Mouse (Mus musculus): Measurements from ENCODE around the gene Adamtsl5.
"Not testable (repeated sequence)": the region's sequence is repeated elsewhere in the genome, so short reads cannot be mapped to it uniquely, and the experiment has no call there.

Gene Adamtsl5

DNA sequence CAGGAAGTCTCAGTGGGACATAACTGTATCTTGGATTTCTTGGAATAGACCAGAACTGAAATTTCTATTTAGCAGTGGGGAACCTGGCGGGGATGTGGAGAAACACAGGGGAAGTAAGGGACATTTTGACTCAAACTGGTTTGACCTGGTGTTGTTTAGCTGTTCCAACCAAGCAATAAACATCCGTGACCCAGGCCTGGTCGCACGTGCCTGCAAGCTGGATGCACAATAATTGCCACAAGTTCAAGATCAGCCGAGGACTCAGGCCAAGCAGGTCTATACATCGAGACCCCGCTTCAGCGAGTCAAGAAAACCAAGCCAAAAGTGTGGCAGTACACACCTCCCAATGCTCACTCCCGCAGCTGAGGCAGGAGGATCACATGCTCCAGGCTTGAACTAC is 23.8 kb upstream of the Adamtsl5 start:
- DNase-seq (ENCODE audit: low read depth) = no peak

DNA sequence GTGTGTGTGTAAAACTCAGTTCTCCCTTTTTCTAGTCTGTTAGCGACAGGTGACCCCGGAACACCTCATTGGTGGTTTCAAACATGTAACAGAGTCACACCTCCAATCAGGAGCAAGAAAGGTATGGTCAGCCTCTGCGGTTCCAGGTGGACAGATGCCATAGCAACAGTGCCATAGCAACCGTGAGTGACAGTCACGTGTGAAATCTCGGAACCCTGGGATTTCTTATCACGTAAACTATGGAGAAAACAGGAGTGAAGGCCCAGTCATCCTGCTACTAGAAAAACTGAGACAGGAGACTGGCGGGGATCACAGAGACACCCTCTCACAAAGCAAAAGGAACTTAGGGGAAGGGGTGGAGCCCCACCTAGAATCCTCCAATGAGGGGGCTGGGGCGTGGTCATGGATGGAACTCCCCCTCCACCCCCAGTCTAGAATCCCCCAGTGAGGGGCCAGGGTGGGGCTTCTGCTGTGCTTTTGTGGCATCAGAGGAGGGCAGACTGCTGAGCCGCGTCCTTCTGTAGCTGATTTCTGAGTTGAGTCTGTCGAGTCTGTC is 23.3 kb upstream of the Adamtsl5 start:
- DNase-seq (ENCODE audit: low read depth) = peak; percentile 57

DNA sequence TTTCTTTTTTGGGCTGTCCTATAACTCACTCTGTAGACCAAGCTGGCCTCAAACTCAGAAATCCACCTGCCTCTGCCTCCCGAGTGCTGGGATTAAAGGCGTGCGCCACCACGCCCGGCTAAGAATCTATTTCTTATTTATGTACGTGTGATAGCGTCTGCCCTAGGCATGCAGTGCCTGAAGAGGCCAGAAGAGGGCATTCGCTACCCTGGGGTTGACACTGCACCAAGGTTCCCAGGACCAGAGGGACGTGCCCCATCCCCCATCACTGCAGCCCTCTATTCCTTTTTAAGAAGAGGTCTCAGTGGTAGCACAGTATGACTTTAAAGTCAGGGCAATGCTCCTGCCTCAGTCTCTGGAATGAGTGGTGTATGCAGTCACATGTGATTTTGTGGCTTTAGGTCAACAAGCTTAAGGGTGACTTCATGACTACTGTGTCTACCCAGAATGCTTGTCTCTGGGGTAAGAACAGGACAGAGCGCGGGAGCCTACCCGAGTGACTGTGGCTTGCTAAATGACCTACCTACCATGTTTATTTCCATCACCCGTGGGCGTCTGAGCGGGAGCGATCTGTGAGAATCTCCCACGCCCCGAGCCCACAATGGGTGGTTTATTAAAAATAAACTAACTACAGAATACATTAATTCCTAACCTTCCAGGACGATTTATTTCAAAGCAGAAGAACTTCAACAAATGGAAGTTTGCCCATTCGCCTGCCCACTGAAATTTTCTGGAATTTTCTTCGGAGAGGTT is 22.0 kb upstream of the Adamtsl5 start:
- DNase-seq (ENCODE audit: low read depth) = no peak

DNA sequence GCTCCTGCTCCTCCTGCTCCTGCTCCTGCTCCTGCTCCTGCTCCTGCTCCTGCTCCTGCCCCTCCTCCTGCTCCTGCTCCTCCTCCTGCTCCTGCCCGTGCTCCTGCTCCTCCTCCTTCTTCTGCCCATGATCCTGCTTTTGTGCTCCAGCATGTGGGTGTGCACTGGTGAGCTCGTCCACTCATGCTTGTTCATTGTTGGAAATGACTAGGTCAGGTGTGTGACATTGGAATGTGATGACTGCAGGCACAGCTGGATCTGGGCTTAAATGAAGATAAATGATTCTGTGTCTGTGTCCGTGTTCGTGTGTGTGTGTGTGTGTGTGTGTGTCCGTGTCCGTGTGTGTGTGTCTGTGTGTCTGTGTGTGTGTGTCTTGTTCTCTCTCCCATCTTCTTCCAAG is 20.2 kb upstream of the Adamtsl5 start:
- no peak for DNase-seq (ENCODE audit: low read depth)

DNA sequence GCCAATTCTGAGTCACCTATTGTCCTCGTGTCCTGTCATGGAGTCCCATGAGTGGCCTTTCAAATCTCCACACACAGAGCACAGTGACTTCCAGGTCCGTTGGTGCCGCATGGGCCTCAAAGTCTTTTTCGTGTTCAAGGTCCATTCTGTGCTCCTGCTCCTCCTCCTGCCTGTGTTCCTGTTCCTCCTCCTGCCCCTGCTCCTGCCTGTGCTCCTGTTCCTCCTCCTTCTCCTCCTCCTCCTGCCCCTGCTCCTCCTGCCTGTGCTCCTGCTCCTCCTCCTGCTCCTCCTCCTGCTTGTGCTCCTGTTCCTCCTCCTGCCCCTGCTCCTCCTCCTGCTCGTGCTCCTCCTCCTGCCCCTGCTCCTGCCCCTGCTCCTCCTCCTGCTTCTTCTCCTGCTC is 19.7 kb upstream of the Adamtsl5 start:
- no peak for DNase-seq (ENCODE audit: low read depth)

DNA sequence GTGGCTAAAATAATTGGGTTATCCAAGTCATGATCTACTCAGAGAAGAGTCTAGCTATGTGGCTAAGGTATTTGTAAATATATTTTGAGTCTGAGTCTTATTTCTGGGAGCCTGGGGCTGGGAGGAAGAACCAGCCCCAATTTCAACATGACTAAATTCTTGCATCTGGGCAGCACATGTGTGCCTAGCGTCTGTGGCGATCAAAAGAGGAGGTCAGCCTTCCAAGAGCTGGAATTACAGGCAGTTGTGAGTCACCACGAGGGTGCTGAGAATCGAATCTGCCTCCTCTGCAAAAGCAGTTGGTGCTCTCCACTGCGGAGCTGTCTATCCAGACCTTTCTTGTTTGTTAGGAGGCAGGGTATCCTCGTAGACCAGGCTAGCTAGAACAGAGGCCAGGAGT is 17.5 kb upstream of the Adamtsl5 start:
- DNase-seq (ENCODE audit: low read depth) = no peak

DNA sequence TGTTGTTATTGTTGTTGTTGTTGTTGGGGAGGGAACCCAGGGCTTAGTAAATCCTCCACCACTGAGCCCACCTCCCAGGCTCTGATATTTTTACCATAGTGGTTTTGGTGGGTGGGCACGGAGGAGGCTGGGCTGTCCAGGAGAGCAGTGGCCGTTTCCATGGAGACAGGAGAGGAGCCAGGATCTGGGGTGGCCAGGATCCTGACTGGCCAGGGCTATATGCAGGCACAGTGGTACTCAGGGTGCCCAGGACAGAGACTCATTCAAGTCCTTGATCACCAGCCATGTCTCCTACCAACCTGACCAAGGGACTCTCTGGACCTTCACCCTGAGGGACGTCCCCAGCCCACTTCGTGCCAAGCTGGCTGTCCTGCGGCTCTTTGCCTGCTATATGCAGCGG is 15.5 kb upstream of the Adamtsl5 start:
- no peak for DNase-seq (ENCODE audit: low read depth)

DNA sequence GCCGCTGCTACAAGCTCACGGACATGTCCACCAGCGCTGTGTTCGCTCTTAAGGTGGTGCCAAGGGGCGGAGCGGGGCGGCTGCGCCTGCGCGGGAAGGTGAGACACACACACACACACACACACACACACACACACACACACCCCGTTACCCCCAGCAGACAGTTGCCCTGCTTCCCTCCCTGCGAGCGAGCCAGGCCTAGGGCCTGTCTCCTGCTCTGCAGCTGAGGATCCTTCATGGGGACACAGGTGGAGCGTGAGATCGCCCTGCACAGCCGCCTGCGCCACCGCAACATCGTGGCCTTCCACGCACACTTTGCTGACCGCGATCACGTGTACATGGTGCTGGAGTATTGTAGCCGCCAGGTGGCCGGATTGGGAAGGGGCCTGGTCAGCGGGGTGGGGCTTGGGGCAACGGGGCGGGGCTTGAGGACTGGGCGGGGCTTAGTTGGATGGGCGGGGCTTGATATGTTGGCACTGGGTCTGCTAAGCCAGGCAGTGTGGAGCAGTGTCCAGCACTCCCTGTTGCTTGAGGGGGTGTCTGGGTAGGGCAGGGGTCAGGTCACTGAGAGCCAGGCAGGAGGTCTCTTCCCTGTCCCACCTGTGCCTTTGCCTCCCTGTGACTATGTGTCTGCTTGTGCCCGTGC is 9.9 kb upstream of the Adamtsl5 start:
- DNase-seq (ENCODE audit: low read depth) = no peak

DNA sequence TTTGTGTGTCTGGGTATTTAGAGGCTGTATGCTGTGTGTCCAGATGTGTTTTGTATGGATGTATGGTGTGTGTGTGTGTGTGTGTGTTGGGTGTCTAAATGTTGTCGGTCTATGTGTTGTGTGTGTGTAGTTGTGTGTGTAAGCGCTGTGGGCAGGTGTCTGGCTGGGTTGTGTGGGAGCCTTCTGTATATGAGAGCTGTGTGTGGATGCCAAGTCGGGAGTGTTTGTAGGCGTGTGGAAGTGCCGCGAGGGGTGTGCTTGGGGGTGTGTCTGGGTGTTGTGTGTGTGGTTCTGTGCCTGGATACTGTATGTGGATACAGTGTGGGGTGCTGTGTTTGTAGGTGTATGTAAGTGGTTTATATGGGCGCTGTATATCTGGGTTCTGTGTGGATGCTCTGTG is 9.1 kb upstream of the Adamtsl5 start:
- no peak for DNase-seq (ENCODE audit: low read depth)

DNA sequence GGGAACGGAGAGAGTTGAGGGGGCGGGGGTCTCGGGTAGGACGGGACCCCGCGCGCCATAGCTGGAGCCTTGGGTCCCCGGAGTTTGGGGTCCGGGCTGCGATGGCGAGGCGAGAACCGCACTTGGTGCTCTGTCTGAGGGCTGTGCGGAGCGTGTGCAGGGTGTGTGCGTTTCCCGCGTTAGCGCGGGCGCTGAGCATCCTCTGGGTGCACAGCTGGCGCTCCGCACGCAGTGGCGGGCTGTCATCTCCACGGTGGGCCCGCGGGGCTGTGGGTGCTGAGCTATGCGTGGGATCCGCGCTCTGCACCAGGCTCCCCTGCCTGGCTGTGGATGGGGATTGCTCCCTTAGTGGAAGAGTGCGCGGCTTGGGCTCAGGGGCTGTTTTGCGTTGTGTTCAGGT is 8.5 kb upstream of the Adamtsl5 start:
- DNase-seq (ENCODE audit: low read depth) = no peak

DNA sequence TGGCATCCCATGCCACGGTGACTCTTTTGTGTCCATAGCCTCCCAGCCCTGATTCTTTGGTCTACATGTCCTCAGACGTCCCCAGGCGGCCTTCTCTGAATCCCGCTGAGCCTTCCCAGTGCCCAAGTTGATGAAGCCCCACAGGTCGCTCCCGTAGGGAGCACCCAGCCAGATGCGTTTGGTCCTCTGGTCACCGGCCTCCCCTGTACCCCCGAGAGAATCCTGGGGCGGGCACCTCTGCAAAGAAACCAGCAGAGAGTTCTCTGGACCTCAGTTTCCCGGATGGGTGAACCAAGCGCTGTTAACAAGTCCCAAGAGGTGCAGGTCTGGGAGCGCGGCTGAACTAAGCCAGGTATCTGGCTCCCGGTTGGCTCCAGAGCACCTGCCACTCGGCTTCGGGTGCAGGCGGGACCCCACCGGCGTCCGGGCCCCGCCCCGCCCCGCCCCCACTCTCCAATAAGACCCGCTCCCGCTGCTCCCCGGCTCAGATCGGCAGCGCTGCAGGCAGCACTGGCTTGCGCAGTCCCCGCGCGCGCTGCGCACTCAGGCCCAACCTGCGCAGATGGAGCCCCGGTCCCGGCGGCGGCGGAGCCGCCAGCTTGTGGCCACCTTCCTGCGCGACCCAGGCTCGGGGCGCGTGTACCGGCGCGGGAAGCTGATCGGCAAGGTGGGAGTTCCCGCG is 7.9 kb upstream of the Adamtsl5 start, which contains the start of gene Plk5:
Gene Plk5, plus strand, starts transcription at position 459 of the 682 bp plus-strand sequence.
- no peak for DNase-seq (ENCODE audit: low read depth)

DNA sequence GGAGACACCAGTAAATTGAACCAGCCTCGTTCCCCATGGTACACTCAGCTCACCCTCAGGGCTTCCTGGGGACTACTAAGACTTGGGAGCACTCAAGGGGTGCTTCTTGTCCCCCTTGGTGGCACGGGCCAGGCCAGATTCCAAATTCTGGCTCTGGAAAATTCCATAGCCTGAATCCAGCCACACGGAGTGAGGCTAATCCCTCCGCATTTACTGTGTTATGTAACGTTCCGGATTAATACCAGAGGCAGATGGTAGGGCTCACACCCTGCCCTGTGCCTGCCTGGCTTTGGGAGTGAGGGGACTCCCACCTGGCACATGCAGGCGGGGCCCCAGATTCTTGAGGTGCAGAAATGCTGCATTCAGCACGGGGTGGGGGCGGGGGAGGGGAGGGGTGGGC is 7.2 kb upstream of the Adamtsl5 start:
- DNase-seq (ENCODE audit: low read depth) = no peak

DNA sequence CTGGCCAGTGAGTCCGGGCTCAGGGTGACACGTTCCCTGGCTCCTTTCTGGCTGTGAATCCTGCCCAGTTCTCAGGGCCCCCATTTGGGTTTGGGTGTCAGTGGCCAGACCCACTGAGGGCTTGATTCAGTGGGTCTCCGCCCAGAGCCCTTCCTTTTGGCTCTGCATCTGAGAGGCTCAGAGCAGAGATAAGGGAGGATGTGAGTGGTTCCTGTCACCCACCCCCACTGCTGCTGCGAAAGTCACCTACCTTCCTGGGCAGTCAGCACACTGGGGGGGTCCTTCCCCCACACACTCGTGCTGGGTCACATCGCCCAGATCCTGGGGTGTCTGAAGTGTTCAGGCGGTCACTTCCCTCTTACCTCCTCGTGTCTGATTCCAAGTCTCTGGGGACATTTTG is 4.5 kb upstream of the Adamtsl5 start:
- no peak for DNase-seq (ENCODE audit: low read depth)

DNA sequence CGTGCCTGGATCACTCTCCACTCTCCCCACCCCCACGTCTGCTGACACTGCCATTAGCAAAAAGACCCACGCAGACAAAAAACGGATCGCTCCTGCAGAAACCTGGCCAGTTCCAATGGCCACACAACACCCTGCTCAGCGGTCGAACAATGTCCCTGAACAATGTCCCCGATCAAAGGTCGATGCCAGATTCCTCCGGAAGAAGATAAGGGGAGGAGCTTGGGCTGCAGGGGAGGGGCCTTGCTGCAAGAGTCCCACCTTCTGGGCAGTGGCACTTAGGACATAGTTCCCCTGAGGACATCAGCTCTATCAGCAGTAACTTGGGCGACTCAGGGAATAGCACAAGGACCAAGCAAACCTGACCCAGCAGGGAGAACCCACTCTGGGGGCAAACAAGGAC is 3.7 kb upstream of the Adamtsl5 start:
- no peak for DNase-seq (ENCODE audit: low read depth)

DNA sequence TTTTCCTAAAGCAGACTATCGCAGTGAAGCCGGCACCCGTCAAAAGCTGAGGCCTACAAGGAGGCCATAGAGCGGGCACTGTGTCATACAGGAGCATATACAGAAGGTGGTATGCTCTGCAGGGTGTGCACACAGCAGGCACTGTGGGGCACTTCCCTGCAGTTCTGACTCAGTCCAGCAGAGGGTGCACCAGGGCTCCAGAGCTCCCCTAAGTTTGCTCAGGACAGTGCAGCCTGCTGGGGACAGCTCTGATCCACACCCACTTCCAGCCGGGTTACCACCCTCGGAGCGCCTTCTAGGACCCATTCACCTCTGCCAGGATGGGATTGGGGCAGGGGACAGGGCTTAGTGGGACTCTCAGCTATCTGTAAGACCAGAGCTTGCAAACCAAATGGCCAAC is 2.1 kb upstream of the Adamtsl5 start:
- peak; percentile 48 for DNase-seq (ENCODE audit: low read depth)

DNA sequence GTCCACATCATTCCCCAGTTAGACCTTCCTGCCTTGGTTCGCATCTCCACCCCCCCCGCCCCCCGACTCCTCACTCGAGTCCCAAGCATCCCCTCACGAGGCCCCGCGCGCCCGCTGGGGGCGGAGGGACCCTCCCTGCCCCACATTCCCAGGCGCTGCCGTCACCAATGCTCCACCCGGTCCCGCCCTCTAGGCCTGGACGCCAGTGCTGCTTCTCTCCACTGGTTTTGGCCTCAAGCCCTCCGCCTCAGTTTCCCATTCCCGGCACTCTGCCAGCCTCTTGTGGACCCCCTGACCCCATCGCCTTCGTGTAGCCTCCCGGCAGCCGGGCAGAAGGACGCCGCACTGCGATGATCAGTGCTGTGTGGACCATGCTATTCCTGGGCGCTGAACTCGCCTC is 769 bp upstream of the Adamtsl5 start:
- DNase-seq (ENCODE audit: low read depth) = no peak

DNA sequence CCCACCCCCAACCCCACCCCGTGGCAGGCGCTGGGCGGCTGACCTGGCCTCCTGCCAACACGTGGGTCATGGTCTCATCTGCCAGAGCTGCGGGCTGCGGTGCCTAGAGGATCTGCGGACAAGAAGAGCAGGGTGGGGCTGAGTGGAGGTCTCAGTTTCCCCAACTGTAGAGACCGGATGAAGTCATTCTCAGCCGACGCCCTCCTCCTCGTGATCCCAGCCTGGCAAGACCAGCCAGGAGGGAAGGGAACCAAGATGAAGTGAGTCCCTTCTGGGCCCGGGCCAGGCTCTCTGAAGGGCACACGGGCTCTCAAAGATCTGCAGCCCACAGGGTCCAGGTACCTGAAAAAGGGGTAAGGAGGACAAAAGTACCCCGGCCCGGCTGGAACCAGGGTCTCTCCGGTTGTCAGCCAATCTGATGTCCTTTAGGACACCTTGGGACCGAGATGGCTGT is 671 bp downstream of the Adamtsl5 start:
- no peak for DNase-seq (ENCODE audit: low read depth)

DNA sequence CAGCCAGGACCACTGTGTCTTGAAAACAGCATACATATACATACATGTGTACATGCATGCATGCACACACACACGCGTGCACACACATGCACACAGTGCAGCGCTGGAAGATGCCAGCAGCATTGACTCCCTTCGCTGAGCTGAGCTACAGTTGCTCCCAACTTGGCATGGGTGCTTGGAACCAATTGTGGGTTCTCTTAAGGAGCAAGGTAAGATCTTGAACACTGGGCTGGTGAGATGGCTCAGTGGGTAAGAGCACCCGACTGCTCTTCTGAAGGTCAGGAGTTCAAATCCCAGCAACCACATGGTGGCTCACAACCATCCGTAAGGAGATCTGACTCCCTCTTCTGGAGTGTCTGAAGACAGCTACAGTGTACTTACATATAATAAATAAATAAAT is 2.3 kb downstream of the Adamtsl5 start:
- DNase-seq (ENCODE audit: low read depth) = not testable (repeated sequence)

DNA sequence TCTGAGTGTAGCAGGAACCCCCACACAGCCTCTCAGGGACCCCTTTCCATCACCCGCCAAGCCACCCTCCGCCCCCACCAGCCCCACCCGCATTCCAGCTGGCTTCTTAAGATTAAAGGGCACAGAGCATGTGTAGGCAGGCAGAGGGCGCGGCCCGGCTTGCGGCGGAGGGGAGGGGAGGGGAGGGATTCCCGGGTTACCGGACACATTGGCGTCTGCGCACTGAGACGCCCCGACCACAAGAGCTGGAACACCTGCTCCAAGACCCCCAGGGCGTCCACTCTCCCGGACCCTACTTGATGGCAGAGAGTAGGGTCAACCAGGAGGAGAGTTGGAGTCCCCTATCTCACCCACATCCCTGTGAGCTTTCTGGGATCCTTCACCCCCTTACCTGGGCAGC is 3.1 kb downstream of the Adamtsl5 start:
- no peak for DNase-seq (ENCODE audit: low read depth)

DNA sequence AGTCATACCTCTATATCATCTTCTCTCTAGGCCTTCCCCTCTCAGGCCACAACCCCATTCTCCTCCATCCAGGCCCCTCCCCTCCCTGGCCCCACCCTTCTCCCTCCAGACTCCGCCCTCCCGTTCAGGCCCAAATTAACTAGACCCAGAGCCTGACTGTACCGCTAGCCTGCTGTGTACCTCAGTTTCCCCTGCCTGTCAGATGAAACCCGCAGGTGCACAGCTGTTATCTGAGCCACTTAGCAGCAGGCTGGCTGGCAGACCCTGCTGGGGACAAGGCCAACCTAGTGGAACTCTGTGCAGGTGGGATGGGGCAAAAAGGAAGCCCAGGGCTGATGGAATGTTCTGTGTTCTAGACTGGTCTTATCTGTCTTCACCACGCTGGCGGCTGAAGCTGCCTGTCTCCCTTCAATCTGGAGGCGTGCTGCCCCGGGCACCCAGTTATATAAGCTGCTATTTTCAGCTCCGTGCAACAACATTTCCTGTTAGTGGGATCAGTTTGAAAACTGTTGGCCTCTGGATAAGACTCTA is 4.0 kb downstream of the Adamtsl5 start:
- no peak for DNase-seq (ENCODE audit: low read depth)

DNA sequence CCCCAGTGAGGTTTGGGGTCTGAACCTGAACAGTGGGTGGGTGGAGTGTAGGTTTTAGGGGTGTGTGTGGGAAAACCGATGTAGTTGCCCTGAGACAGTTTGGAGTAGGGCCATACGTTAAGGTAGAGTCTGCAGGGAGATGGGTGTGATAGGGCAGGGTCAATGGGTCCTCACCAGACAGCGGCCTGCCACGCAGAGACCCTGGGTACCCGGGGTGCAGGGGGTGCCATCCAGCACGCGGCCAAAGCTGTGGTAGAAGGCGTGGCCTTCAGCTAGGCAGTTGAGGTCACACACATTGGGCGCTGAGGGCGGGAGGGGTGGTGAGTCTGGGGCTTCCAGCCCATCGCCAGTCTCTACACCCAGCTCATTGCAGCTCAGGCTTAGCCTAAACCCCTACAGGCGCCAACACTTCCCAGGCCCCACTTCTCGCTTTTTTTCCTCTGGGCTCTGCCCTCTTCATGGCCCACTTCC is 4.8 kb downstream of the Adamtsl5 start:
- DNase-seq (ENCODE audit: low read depth) = no peak

DNA sequence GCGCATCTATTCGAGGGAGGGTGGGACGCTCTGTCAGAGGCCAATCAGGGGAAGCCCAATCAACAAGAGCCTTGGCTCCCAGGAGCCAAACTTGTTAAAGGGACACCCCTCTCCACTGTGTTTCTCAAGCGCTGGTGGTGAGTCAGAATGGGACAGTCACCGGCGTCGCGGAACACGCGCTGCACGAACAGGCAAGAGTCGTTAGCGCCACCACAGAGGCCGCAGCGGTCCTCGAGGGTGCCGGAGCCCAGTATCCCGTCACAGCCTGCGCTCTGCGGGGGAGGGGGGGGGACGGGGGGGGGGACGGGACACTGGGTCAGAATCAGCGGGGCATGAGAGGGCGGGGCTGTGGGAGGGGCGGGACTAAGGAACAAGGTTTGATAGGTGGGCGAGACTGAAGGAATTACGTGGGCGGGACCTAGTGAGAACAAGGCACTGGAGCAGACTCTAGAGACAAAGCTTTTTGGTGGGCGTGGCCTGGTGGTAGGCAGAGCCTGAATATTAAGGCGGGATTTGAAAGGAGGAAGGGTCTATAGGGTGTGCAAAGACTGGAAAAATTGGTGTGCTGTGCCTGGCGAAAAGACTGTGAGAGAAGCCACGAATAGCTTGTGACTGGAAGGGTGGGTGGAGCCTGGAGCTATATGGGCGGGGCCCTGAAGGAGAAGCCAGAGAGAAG is 5.3 kb downstream of the Adamtsl5 start:
- no peak for DNase-seq (ENCODE audit: low read depth)
